Mouse (Mus musculus) heart, embryonic 13.5 days (tissue): ENCODE results near the gene Hpcal1. TPM values are rescaled to one million over a fixed set of nuclear protein-coding genes. Genes with fewer than 3 reads are reported as not detected.

Experiments
- ATAC-seq: fragments of 200-750 bp; cut with Nextera tagmentation; 2 replicates; pipeline ENCODE4 v1.8.0; 2017; ENCODE audit warnings: moderate TSS enrichment; ENCODE audit not compliant: insufficient number of reproducible peaks, low FRiP score, low TSS enrichment; ENCODE audit errors: extremely low read depth
- H3K27ac ChIP-seq: fragments of 300-500 bp; sonication (generic); replicated peaks from 2 replicates; pipeline ENCODE4 v1.5.1; 2015; ENCODE audit warnings: moderate library complexity, mild to moderate bottlenecking, inconsistent platforms
- H3K27me3 ChIP-seq: fragments of 300-500 bp; sonication (generic); replicated peaks from 2 replicates; pipeline ENCODE4 v1.6.1; 2015; ENCODE audit warnings: mild to moderate bottlenecking, inconsistent platforms
- H3K36me3 ChIP-seq: fragments of 300-500 bp; sonication (generic); 2 replicates; pipeline ENCODE4 v1.6.1; 2015; ENCODE audit warnings: mild to moderate bottlenecking, inconsistent platforms
- H3K4me1 ChIP-seq: fragments of 300-500 bp; sonication (generic); 2 replicates; pipeline ENCODE4 v1.6.1; 2015; ENCODE audit warnings: inconsistent platforms
- H3K4me2 ChIP-seq: fragments of 300-500 bp; sonication (generic); 2 replicates; pipeline ENCODE4 v1.6.1; 2015; ENCODE audit warnings: inconsistent platforms, mild to moderate bottlenecking, moderate library complexity
- H3K4me3 ChIP-seq: fragments of 300-500 bp; sonication (generic); 2 replicates; pipeline ENCODE4 v1.5.1; 2015; ENCODE audit warnings: moderate library complexity, mild to moderate bottlenecking, inconsistent platforms
- H3K9ac ChIP-seq: fragments of 300-500 bp; sonication (generic); 2 replicates; pipeline ENCODE4 v1.6.1; 2015; ENCODE audit warnings: inconsistent platforms, mild to moderate bottlenecking, moderate library complexity
- H3K9me3 ChIP-seq: fragments of 300-500 bp; sonication (generic); 2 replicates; pipeline ENCODE4 v1.6.1; 2016; ENCODE audit warnings: inconsistent platforms
- WGBS: fragments of 180-500 bp; shearing (Covaris S2); methylation state at CpG from one replicate; pipeline ENCODE4 v1.1.7; 2015; ENCODE audit warnings: mixed read lengths; 5-methylcytosine and 5-hydroxymethylcytosine counted together
- polyA plus RNA-seq: library from polyadenylated mRNA; unstranded; fragments of >200 nt; fragmentation: Nextera tagmentation; extraction: Ambion mirVana; gene quantifications from 2 replicates; pipeline ENCODE4 v1.2.1, GENCODE M21; 2015

The Hpcal1 gene
- polyA plus RNA-seq, 1 experiment from 2014 or later = 22.7 TPM

DNA sequence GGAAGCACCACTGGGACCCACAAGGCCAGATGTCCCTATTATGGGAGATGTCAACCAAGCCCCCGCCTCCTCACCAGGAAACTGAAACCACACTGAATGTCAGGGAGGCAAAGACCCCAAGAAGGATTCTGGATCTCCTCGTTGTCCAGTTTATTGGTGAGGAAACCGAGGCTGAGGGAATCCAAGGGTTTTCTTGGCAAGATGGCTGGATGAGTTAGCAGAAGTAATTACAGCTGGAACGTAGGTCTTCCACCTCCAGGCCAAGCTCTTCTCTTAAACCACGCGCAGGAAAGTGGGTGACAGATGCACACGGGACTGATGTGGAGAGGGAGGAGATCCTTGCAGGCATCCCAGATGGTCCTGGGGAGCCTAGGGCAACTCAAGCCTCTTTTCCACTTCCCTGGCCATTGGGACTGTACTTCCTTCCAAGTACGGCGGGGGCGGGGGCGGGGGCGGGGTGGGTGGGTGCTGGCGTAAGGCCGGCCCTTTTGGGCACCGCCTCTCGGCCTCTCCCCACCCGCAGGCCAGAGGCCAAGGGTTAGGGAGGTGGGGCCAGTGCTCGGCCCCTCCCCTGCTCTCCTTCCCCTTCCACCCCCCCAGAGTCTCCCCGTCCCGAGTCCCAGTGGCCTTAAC is 609 bp upstream of the Hpcal1 start:
- H3K9ac ChIP-seq = peak overlapping the region; percentile 40; the same call in 1 of the 2 replicates
- H3K27me3 ChIP-seq = peaks cover 13% of the 10 kb centered on the region
- no peak overlapping the region for H3K27ac ChIP-seq
- peak; percentile 68 for ATAC-seq
- H3K4me2 ChIP-seq = peak overlapping the region; percentile 92
- H3K4me1 ChIP-seq = peaks cover 22% of the 10 kb centered on the region
- no peaks in the 10 kb centered on the region for H3K9me3 ChIP-seq
- peak overlapping the region; percentile 82 for H3K4me3 ChIP-seq
- 17% methylated on average over 16 of the region's 20 CpGs for WGBS
- no peaks in the 10 kb centered on the region for H3K36me3 ChIP-seq

DNA sequence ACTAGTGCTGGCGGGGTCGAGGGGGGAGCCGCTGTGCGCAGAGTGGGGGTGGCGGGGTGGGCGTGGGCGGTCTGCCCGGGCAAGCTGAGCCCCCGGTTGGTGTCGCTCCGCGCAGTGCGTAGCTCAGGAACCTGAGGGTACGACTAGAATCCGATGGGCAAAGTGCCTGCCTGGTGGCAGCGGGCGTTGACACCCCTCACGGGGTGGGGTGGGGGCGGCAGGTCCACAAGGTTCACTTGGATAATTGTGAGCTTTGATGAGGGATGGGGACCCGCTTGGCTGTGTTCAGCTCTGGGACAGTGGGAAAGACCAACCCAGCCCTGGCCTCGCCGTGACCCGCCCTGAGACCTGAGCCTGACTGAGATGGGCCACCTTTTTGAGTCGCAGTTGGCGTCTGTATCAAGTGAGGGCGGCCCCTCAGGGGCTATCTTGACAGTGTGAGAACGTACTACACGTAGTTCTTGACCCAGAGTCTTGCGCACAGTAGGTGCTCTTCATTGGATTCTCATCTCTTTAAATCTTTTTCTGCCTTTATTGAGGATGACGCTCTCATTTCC is 742 bp downstream of the Hpcal1 start:
- H3K9me3 ChIP-seq = no peaks in the 10 kb centered on the region
- H3K4me2 ChIP-seq = peak overlapping the region; percentile 92
- peak overlapping the region; percentile 88 for H3K9ac ChIP-seq
- peaks cover 25% of the 10 kb centered on the region for H3K4me1 ChIP-seq
- under 1% methylated on average over 30 of the region's 30 CpGs for WGBS
- H3K27ac ChIP-seq = no peak overlapping the region
- peak overlapping the region; percentile 82 for H3K4me3 ChIP-seq
- no peaks in the 10 kb centered on the region for H3K36me3 ChIP-seq
- no peak for ATAC-seq
- peaks cover 13% of the 10 kb centered on the region for H3K27me3 ChIP-seq

- peaks cover 25% of the 10 kb centered on the region for H3K4me1 ChIP-seq
- H3K27me3 ChIP-seq = peaks cover 13% of the 10 kb centered on the region
- no peak for ATAC-seq
- H3K4me2 ChIP-seq = peak overlapping the region; percentile 92
- no peak overlapping the region for H3K27ac ChIP-seq
- H3K9me3 ChIP-seq = no peaks in the 10 kb centered on the region
- peak overlapping the region; percentile 88 for H3K9ac ChIP-seq
- under 1% methylated on average over 23 of the region's 23 CpGs for WGBS
- H3K36me3 ChIP-seq = no peaks in the 10 kb centered on the region
- H3K4me3 ChIP-seq = peak overlapping the region; percentile 82
These were observed 1.2 kb downstream of the Hpcal1 start for GRCm38 (mm10) chr12:17691891-17692321.

- Histone ChIP-seq H3K27ac (no peak overlapping the region), H3K9ac (peak overlapping the region; percentile 88), H3K4me1 (peaks cover 28% of the 10 kb centered on the region), H3K4me3 (peak overlapping the region; percentile 82), H3K4me2 (peak overlapping the region; percentile 92), H3K36me3 (no peaks in the 10 kb centered on the region), H3K9me3 (no peaks in the 10 kb centered on the region), H3K27me3 (peaks cover 13% of the 10 kb centered on the region)
- WGBS = 48% methylated on average over 5 of the region's 5 CpGs
- no peak for ATAC-seq
These were observed 1.7 kb downstream of the Hpcal1 start for GRCm38 (mm10) chr12:17692356-17692755.

- no peak overlapping the region for H3K4me2 ChIP-seq
- H3K27ac ChIP-seq = no peak overlapping the region
- no peak overlapping the region for H3K4me3 ChIP-seq
- no peak for ATAC-seq
- no peak overlapping the region for H3K9ac ChIP-seq
- 75% methylated on average over 4 of the region's 4 CpGs for WGBS
- peaks cover 13% of the 10 kb centered on the region for H3K27me3 ChIP-seq
- peaks cover 29% of the 10 kb centered on the region for H3K4me1 ChIP-seq
- H3K36me3 ChIP-seq = no peaks in the 10 kb centered on the region
- no peaks in the 10 kb centered on the region for H3K9me3 ChIP-seq
These were observed 2.3 kb downstream of the Hpcal1 start for GRCm38 (mm10) chr12:17692953-17693352.

- Histone ChIP-seq H3K27me3 (peaks cover 13% of the 10 kb centered on the region), H3K36me3 (no peaks in the 10 kb centered on the region), H3K9me3 (no peaks in the 10 kb centered on the region), H3K4me3 (no peak overlapping the region), H3K9ac (no peak overlapping the region), H3K4me1 (peaks cover 35% of the 10 kb centered on the region), H3K27ac (no peak overlapping the region), H3K4me2 (no peak overlapping the region)
- WGBS = 84% methylated on average over 1 of the region's 1 CpGs
- no peak for ATAC-seq
These were observed 4.0 kb downstream of the Hpcal1 start for GRCm38 (mm10) chr12:17694589-17695115.

GRCm38 (mm10) chr12:17696395-17696794 is 5.7 kb downstream of the Hpcal1 start:
- H3K36me3 ChIP-seq = no peaks in the 10 kb centered on the region
- H3K4me1 ChIP-seq = peaks cover 40% of the 10 kb centered on the region
- H3K9me3 ChIP-seq = no peaks in the 10 kb centered on the region
- no peak overlapping the region for H3K4me3 ChIP-seq
- no peak overlapping the region for H3K4me2 ChIP-seq
- ATAC-seq = no peak
- 64% methylated on average over 7 of the region's 7 CpGs for WGBS
- H3K9ac ChIP-seq = no peak overlapping the region
- peaks cover 13% of the 10 kb centered on the region for H3K27me3 ChIP-seq
- H3K27ac ChIP-seq = no peak overlapping the region

DNA sequence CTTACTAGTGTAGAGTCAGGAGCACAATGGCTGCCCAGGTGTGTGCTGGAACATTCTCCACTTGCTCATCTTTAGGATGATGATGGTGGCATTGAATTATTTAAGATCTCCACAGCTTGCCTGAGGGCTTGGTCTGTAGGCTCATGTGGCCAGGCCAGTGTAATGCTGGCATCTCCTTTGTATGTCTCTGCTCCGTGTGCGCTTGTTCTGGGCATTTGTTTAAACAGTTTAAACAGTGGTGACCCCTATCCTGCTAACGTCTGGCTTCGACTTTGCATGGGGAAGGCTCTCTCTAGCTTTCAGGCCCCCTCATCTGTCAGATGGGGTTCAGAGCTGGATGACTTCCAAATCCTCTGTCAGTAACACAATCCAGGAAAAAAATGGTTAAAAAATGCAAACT is 8.3 kb downstream of the Hpcal1 start:
- no peaks in the 10 kb centered on the region for H3K9me3 ChIP-seq
- H3K4me3 ChIP-seq = no peak overlapping the region
- peaks cover 45% of the 10 kb centered on the region for H3K4me1 ChIP-seq
- no peak overlapping the region for H3K9ac ChIP-seq
- no peak for ATAC-seq
- H3K27me3 ChIP-seq = no peaks in the 10 kb centered on the region; the same call in 1 of the 2 replicates
- no peak overlapping the region for H3K4me2 ChIP-seq
- no peak overlapping the region for H3K27ac ChIP-seq
- no peaks in the 10 kb centered on the region for H3K36me3 ChIP-seq
- WGBS = 73% methylated on average over 4 of the region's 4 CpGs

GRCm38 (mm10) chr12:17699480-17699879 is 8.8 kb downstream of the Hpcal1 start:
- Histone ChIP-seq H3K36me3 (no peaks in the 10 kb centered on the region), H3K27ac (no peak overlapping the region), H3K9ac (no peak overlapping the region), H3K4me3 (no peak overlapping the region), H3K4me2 (no peak overlapping the region), H3K4me1 (peaks cover 44% of the 10 kb centered on the region), H3K9me3 (no peaks in the 10 kb centered on the region), H3K27me3 (no peaks in the 10 kb centered on the region; the same call in 1 of the 2 replicates)
- no peak for ATAC-seq
- 79% methylated on average over 1 of the region's 1 CpGs for WGBS

- H3K9me3 ChIP-seq = no peaks in the 10 kb centered on the region
- no peaks in the 10 kb centered on the region for H3K27me3 ChIP-seq
- no peak overlapping the region for H3K4me2 ChIP-seq
- H3K9ac ChIP-seq = no peak overlapping the region
- no peak for ATAC-seq
- 64% methylated on average over 5 of the region's 5 CpGs for WGBS
- H3K4me3 ChIP-seq = no peak overlapping the region
- H3K4me1 ChIP-seq = peaks cover 36% of the 10 kb centered on the region
- no peaks in the 10 kb centered on the region for H3K36me3 ChIP-seq
- no peak overlapping the region for H3K27ac ChIP-seq
These were observed 10.6 kb downstream of the Hpcal1 start for GRCm38 (mm10) chr12:17701131-17701720.

- Histone ChIP-seq H3K4me1 (peaks cover 36% of the 10 kb centered on the region), H3K27ac (no peak overlapping the region), H3K36me3 (no peaks in the 10 kb centered on the region), H3K9ac (no peak overlapping the region), H3K9me3 (no peaks in the 10 kb centered on the region), H3K27me3 (no peaks in the 10 kb centered on the region), H3K4me3 (no peak overlapping the region), H3K4me2 (no peak overlapping the region)
- ATAC-seq = no peak
- WGBS = 68% methylated on average over 2 of the region's 2 CpGs
These were observed 11.1 kb downstream of the Hpcal1 start for GRCm38 (mm10) chr12:17701795-17702194.
